In the genomic region with DNA sequence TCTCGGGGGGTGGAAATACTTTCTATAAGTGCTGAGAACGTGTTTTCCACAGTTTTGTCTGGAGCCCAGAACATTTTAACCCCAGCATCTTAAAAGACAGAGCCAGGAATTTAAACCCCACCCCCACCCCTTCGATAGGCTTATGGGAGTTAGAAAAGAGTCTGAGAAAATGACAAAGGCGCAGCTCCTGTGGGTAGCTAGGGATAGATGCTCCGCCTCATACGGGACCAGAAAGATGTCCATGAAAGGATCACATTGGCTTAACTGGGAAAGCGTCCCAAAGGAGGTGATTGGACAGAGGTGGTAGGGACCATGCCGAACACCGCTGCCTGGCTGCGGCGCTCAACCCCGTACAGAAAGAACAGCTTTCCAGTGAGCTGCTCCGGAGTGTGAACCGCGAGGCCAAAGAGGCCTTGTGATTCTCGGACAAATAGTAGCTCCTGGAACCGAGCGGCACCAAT, we compare ENCODE assay signal across 8 mouse cellular contexts. TPM values are rescaled to one million over a fixed set of nuclear protein-coding genes. Genes with fewer than 3 reads are reported as not detected.
DNase-seq lines count a peak whose midpoint lies in the region; ATAC-seq and TF ChIP-seq lines count a peak whose summit lies in the region.

No protein-coding gene starts in this region.

- peak overlapping the region; percentile 96 for H3K4me2 ChIP-seq in lung, embryonic 16.5 days (ENCODE audit: low read depth, low read length)

- peak in 1 of 2 experiments; percentile 19 for DNase-seq in spleen, adult 2 months (ENCODE audit: low read depth in 1 of 2, low spot score in 2 of 2)
- no peak for DNase-seq in spleen, postnatal 10 days (ENCODE audit: low spot score in 2 of 2)
- peak; percentile 49 for DNase-seq in cerebellum, postnatal 10 days
- peak; percentile 47 for DNase-seq in heart, adult 8-10 months (ENCODE audit: low spot score)
- peak; percentile 47 for DNase-seq in kidney, adult 2 months
- DNase-seq in retina, postnatal 1 day: peak; percentile 69

- H3K27me3 ChIP-seq in spleen, adult 2 months (ENCODE audit: control insufficient read depth, insufficient read depth, low read length): no peaks in the 10 kb centered on the region
- H3K27me3 ChIP-seq in kidney, adult 2 months (replicated peaks; ENCODE audit: control insufficient read depth, insufficient read depth, low read length): no peaks in the 10 kb centered on the region
- no peaks in the 10 kb centered on the region; the same call in 1 of the 2 replicates for H3K27me3 ChIP-seq in lung, embryonic 16.5 days (ENCODE audit: control insufficient read depth, insufficient read depth, low read depth, low read length)

- no peak for TF ChIP-seq CTCF in spleen, adult 2 months (IDR thresholded peaks at IDR 0.05; ENCODE audit: extremely low read depth, insufficient read depth, insufficient read length, insufficient replicate concordance)
- no peak for TF ChIP-seq CTCF in kidney, adult 2 months (conservative IDR thresholded peaks at IDR 0.05; ENCODE audit: insufficient read depth, insufficient read length, low read depth, low read length)

- no peak for TF ChIP-seq POLR2A in spleen, adult 2 months (IDR thresholded peaks at IDR 0.05; ENCODE audit: low read depth, low read length)
- no peak for TF ChIP-seq POLR2A in kidney, adult 2 months (IDR thresholded peaks at IDR 0.05; ENCODE audit: low read depth, low read length)

- H3K36me3 ChIP-seq in spleen, adult 2 months (ENCODE audit: control insufficient read depth, insufficient read depth, low read length): no peaks in the 10 kb centered on the region
- no peaks in the 10 kb centered on the region for H3K36me3 ChIP-seq in kidney, adult 2 months (ENCODE audit: control insufficient read depth, insufficient read depth, low read length)
- H3K36me3 ChIP-seq in lung, embryonic 16.5 days (ENCODE audit: control insufficient read depth, insufficient read depth, low read length): no peaks in the 10 kb centered on the region

- peak overlapping the region; percentile 72 for H3K9ac ChIP-seq in lung, embryonic 16.5 days (ENCODE audit: low read length)

- 9% methylated on average over 18 of the region's 18 CpGs for WGBS in spleen, adult 2 months
- 4% methylated on average over 18 of the region's 18 CpGs for WGBS in kidney, adult 2 months
- WGBS in lung, embryonic 16.5 days: 1% methylated on average over 18 of the region's 18 CpGs

- H3K4me1 ChIP-seq in spleen, adult 2 months (ENCODE audit: control insufficient read depth, insufficient read depth, insufficient read length): peaks cover 28% of the 10 kb centered on the region
- no peaks in the 10 kb centered on the region for H3K4me1 ChIP-seq in kidney, adult 2 months (ENCODE audit: control insufficient read depth, insufficient read depth, low read length)
- peaks cover 14% of the 10 kb centered on the region for H3K4me1 ChIP-seq in lung, embryonic 16.5 days (replicated peaks; ENCODE audit: control insufficient read depth, insufficient read depth, low read length)

- peak overlapping the region; percentile 60 for H3K4me3 ChIP-seq in spleen, adult 2 months (ENCODE audit: extremely low read depth, insufficient read depth, insufficient read length)
- H3K4me3 ChIP-seq in kidney, adult 2 months (ENCODE audit: insufficient read depth, low read depth, low read length): peak overlapping the region; percentile 54
- H3K4me3 ChIP-seq in lung, embryonic 16.5 days (ENCODE audit: low read length): peak overlapping the region; percentile 56

- ATAC-seq in lung, embryonic 16.5 days (ENCODE audit: low read depth): peak; percentile 68
- no peak for ATAC-seq in erythroblast, adult 5-6 weeks (replicated peaks; ENCODE audit: low FRiP score, poor library complexity, severe bottlenecking)

- no peaks in the 10 kb centered on the region for H3K9me3 ChIP-seq in lung, embryonic 16.5 days (ENCODE audit: control insufficient read depth, low read length)

- H3K27ac ChIP-seq in spleen, adult 2 months (ENCODE audit: insufficient read depth, low read length): peak overlapping the region; percentile 92
- H3K27ac ChIP-seq in kidney, adult 2 months (ENCODE audit: insufficient read depth, low read depth, low read length): no peak overlapping the region
- H3K27ac ChIP-seq in lung, embryonic 16.5 days (ENCODE audit: low read length): peak overlapping the region; percentile 75

RNA-seq across cellular contexts. Expression of a gene that starts 50.6 kb away (rescaled TPM):
- polyA plus RNA-seq in spleen, adult 2 months (2012; rRNA removed): 4.5 TPM in 2 replicates
- total RNA-seq in heart, adult 8-10 months (2022): 10 to 100 TPM; 16.9 to 20.8 (median 18.9) TPM
- 2.3 and 2.8 TPM in 2 replicates for polyA plus RNA-seq in kidney, adult 2 months (2012; rRNA removed)
- 7.8 and 7.9 TPM in 2 replicates for polyA plus RNA-seq in lung, embryonic 16.5 days (2015; fragmentation: Nextera tagmentation; extraction: Ambion mirVana)
- total RNA-seq in erythroblast, adult 5-6 weeks (2015; ENCODE audit: low replicate concordance): 103 and 107 TPM in 2 replicates
- 216 and 235 TPM in 2 replicates for total RNA-seq in erythroblast, adult 5-6 weeks (2017; ENCODE audit: low replicate concordance)

Comparison
In these comparisons a context has a peak if more than half of its experiments do, and no peak if none do; other contexts are left out.
1. DNase-seq: peak in cerebellum, postnatal 10 days (2 of 2), heart, adult 8-10 months (single experiment), kidney, adult 2 months (single experiment) and retina, postnatal 1 day (single experiment); none in spleen, postnatal 10 days (0 of 2).
2. Peak in every context shown above with its lines, with median percentiles within 50 percentile points of each other: H3K4me3 ChIP-seq.